Comparison of ENCODE assay signal across 10 mouse cellular contexts in the genomic region with DNA sequence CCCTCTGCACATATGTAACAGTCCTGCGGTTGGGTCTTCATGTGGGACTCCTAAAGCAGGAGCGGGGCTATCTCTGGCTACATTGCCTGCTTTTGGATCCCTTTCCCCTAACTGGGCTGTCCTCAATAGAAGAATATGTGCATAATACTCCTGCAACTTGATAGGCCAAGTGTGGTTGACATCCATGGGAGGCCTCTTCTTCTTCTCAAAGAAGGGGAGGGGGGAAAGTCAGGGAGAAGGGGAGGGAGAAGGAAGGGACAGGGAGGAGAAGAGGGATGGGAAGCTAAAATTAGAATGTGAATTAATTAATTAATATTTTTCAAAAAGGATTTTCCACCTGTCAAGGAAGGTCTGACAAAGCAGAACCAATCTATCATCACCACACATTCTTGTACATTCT.
DNase-seq lines count a peak whose midpoint lies in the region; ATAC-seq and TF ChIP-seq lines count a peak whose summit lies in the region.
"Had no signal": no experiment of that assay in that cellular context is flagged by ENCODE, and none has a peak within 500 bp of the region (broad histone marks: within the 10 kb centered on the region; RNA-seq: fewer than 3 reads in every experiment).

No protein-coding gene starts in this region.

- H3K27me3 ChIP-seq in liver, postnatal 0 days (ENCODE audit: insufficient read depth, low read length): no peaks in the 10 kb centered on the region
- no peaks in the 10 kb centered on the region for H3K27me3 ChIP-seq in liver, embryonic 11.5 days (replicated peaks; ENCODE audit: control insufficient read depth, insufficient read depth, low read length)
- 0 out of 2 replicates have a peak, but pooled peaks cover 5% of the 10 kb centered on the region for H3K27me3 ChIP-seq in forebrain, embryonic 12.5 days
- no peaks in the 10 kb centered on the region for H3K27me3 ChIP-seq in hindbrain, embryonic 16.5 days (replicated peaks; ENCODE audit: control insufficient read depth, insufficient read depth, low read length)
- H3K27me3 ChIP-seq in neural tube, embryonic 13.5 days: no peaks in the 10 kb centered on the region
- no peaks in the 10 kb centered on the region for H3K27me3 ChIP-seq in lung, postnatal 0 days (replicated peaks; ENCODE audit: insufficient read depth, low read length)

- 89% methylated on average over 2 of the region's 2 CpGs for WGBS in liver, postnatal 0 days (ENCODE audit: insufficient replicate concordance)
- WGBS in liver, embryonic 11.5 days: 92% methylated on average over 2 of the region's 2 CpGs
- WGBS in forebrain, embryonic 12.5 days: 95% methylated on average over 2 of the region's 2 CpGs
- WGBS in hindbrain, embryonic 16.5 days: 96% methylated on average over 2 of the region's 2 CpGs
- 91% methylated on average over 2 of the region's 2 CpGs for WGBS in neural tube, embryonic 13.5 days
- WGBS in lung, postnatal 0 days: 98% methylated on average over 2 of the region's 2 CpGs

- H3K4me3 ChIP-seq in liver, postnatal 0 days (ENCODE audit: low read depth, low read length): no peak overlapping the region
- no peak overlapping the region for H3K4me3 ChIP-seq in liver, embryonic 11.5 days (ENCODE audit: low read depth, low read length)
- no peak overlapping the region for H3K4me3 ChIP-seq in forebrain, embryonic 12.5 days (replicated peaks)
- no peak overlapping the region for H3K4me3 ChIP-seq in hindbrain, embryonic 16.5 days (ENCODE audit: low read length)
- H3K4me3 ChIP-seq in neural tube, embryonic 13.5 days: no peak overlapping the region
- no peak overlapping the region for H3K4me3 ChIP-seq in lung, postnatal 0 days (ENCODE audit: low read depth, low read length)

- H3K4me2 ChIP-seq in liver, postnatal 0 days (ENCODE audit: low read depth, low read length): peak overlapping the region; percentile 40; the same call in 1 of the 2 replicates
- H3K4me2 ChIP-seq in liver, embryonic 11.5 days: no peak overlapping the region
- peak overlapping the region; percentile 22; the same call in 1 of the 2 replicates for H3K4me2 ChIP-seq in forebrain, embryonic 12.5 days
- no peak overlapping the region for H3K4me2 ChIP-seq in hindbrain, embryonic 16.5 days (ENCODE audit: low read length)
- H3K4me2 ChIP-seq in neural tube, embryonic 13.5 days: peak overlapping the region; percentile 36
- no peak overlapping the region for H3K4me2 ChIP-seq in lung, postnatal 0 days (replicated peaks; ENCODE audit: low read depth, low read length)

- no peak overlapping the region for H3K27ac ChIP-seq in liver, postnatal 0 days (ENCODE audit: low read depth)
- H3K27ac ChIP-seq in liver, embryonic 11.5 days (ENCODE audit: low read depth, low read length): no peak overlapping the region
- peak overlapping the region; percentile 88 for H3K27ac ChIP-seq in forebrain, embryonic 12.5 days
- H3K27ac ChIP-seq in hindbrain, embryonic 16.5 days (ENCODE audit: low read depth, low read length): no peak overlapping the region
- H3K27ac ChIP-seq in neural tube, embryonic 13.5 days (replicated peaks): peak overlapping the region; percentile 89
- H3K27ac ChIP-seq in lung, postnatal 0 days (ENCODE audit: low read length): no peak overlapping the region

- H3K36me3 ChIP-seq in liver, postnatal 0 days (replicated peaks; ENCODE audit: insufficient read depth, low read length): no peaks in the 10 kb centered on the region
- H3K36me3 ChIP-seq in liver, embryonic 11.5 days (ENCODE audit: control insufficient read depth, insufficient read depth, low read length): no peaks in the 10 kb centered on the region
- H3K36me3 ChIP-seq in forebrain, embryonic 12.5 days (replicated peaks): no peaks in the 10 kb centered on the region
- peaks cover 4% of the 10 kb centered on the region; the same call in 1 of the 2 replicates for H3K36me3 ChIP-seq in hindbrain, embryonic 16.5 days (ENCODE audit: control insufficient read depth, insufficient read depth, low read length)
- peaks cover 15% of the 10 kb centered on the region; the same call in 1 of the 2 replicates for H3K36me3 ChIP-seq in neural tube, embryonic 13.5 days
- no peaks in the 10 kb centered on the region for H3K36me3 ChIP-seq in lung, postnatal 0 days (ENCODE audit: insufficient read depth, low read length)

- no peak for TF ChIP-seq EP300 in liver, postnatal 0 days (IDR thresholded peaks at IDR 0.05; ENCODE audit: low read depth)
- TF ChIP-seq EP300 in lung, postnatal 0 days (IDR thresholded peaks at IDR 0.05): no peak

- no peaks in the 10 kb centered on the region for H3K9me3 ChIP-seq in liver, postnatal 0 days (ENCODE audit: low read length)
- H3K9me3 ChIP-seq in liver, embryonic 11.5 days (ENCODE audit: control insufficient read depth, low read length): no peaks in the 10 kb centered on the region
- no peaks in the 10 kb centered on the region for H3K9me3 ChIP-seq in forebrain, embryonic 12.5 days
- H3K9me3 ChIP-seq in hindbrain, embryonic 16.5 days (ENCODE audit: control insufficient read depth, low read length): no peaks in the 10 kb centered on the region
- H3K9me3 ChIP-seq in neural tube, embryonic 13.5 days: no peaks in the 10 kb centered on the region
- no peaks in the 10 kb centered on the region for H3K9me3 ChIP-seq in lung, postnatal 0 days (ENCODE audit: low read length)

- DNase-seq in liver, postnatal 0 days: no peak
- DNase-seq in liver, embryonic 11.5 days (ENCODE audit: low spot score): no peak
- no peak for DNase-seq in left cerebral cortex, adult 8-10 months (ENCODE audit: low spot score in 2 of 2)
- DNase-seq in lung, postnatal 0 days (ENCODE audit: low spot score): no peak
- no peak for DNase-seq in retina, embryonic 14.5 days (ENCODE audit: low spot score)
- DNase-seq: adrenal gland, adult 2 months; gastrocnemius, postnatal 25 days had no signal

- H3K9ac ChIP-seq in liver, postnatal 0 days (replicated peaks): no peak overlapping the region
- no peak overlapping the region for H3K9ac ChIP-seq in liver, embryonic 11.5 days (ENCODE audit: low read depth, low read length)
- H3K9ac ChIP-seq in forebrain, embryonic 12.5 days: no peak overlapping the region
- H3K9ac ChIP-seq in hindbrain, embryonic 16.5 days (ENCODE audit: low read depth, low read length): no peak overlapping the region
- H3K9ac ChIP-seq in neural tube, embryonic 13.5 days: peak overlapping the region; percentile 48
- no peak overlapping the region for H3K9ac ChIP-seq in lung, postnatal 0 days (replicated peaks; ENCODE audit: low read depth)

- H3K4me1 ChIP-seq in liver, postnatal 0 days (ENCODE audit: insufficient read depth): peaks cover 3% of the 10 kb centered on the region
- H3K4me1 ChIP-seq in liver, embryonic 11.5 days (replicated peaks; ENCODE audit: control insufficient read depth, insufficient read depth, low read length): 0 out of 2 replicates have a peak, but pooled peaks cover 6% of the 10 kb centered on the region
- H3K4me1 ChIP-seq in forebrain, embryonic 12.5 days: peaks cover 20% of the 10 kb centered on the region
- peaks cover 7% of the 10 kb centered on the region for H3K4me1 ChIP-seq in hindbrain, embryonic 16.5 days (ENCODE audit: control insufficient read depth, insufficient read depth, low read depth, low read length)
- H3K4me1 ChIP-seq in neural tube, embryonic 13.5 days (replicated peaks): peaks cover 21% of the 10 kb centered on the region
- no peaks in the 10 kb centered on the region for H3K4me1 ChIP-seq in lung, postnatal 0 days (ENCODE audit: insufficient read depth, low read depth, low read length)

- no peak for ATAC-seq in liver, postnatal 0 days
- no peak for ATAC-seq in liver, embryonic 11.5 days (replicated peaks; ENCODE audit: low FRiP score)
- ATAC-seq in forebrain, embryonic 12.5 days (ENCODE audit: low FRiP score): peak; percentile 55
- ATAC-seq in hindbrain, embryonic 16.5 days: peak; percentile 28
- ATAC-seq in neural tube, embryonic 13.5 days (ENCODE audit: low read depth): peak; percentile 21
- no peak for ATAC-seq in lung, postnatal 0 days

- TF ChIP-seq CTCF in liver, postnatal 0 days (IDR thresholded peaks at IDR 0.05; ENCODE audit: low read depth): no peak
- TF ChIP-seq CTCF in lung, postnatal 0 days (IDR thresholded peaks at IDR 0.05): no peak

Comparison
In these comparisons a context has a peak if more than half of its experiments do, and no peak if none do; other contexts are left out.
1. H3K4me2 ChIP-seq: peak in liver, postnatal 0 days (single experiment), forebrain, embryonic 12.5 days (single experiment) and neural tube, embryonic 13.5 days (single experiment); none in liver, embryonic 11.5 days (single experiment), hindbrain, embryonic 16.5 days (single experiment) and lung, postnatal 0 days (single experiment).
2. ATAC-seq: peak in forebrain, embryonic 12.5 days (single experiment), hindbrain, embryonic 16.5 days (single experiment) and neural tube, embryonic 13.5 days (single experiment); none in liver, postnatal 0 days (single experiment), liver, embryonic 11.5 days (single experiment) and lung, postnatal 0 days (single experiment).
3. H3K27ac ChIP-seq: peak in forebrain, embryonic 12.5 days (single experiment) and neural tube, embryonic 13.5 days (single experiment); none in liver, postnatal 0 days (single experiment), liver, embryonic 11.5 days (single experiment), hindbrain, embryonic 16.5 days (single experiment) and lung, postnatal 0 days (single experiment).